Mouse (Mus musculus) splenic B cell, adult 2 months (primary cell): ENCODE measurements around the gene Cacna1g.

Experiments used
- DNase-seq: peaks from one replicate; pipeline ENCODE4 v3.0.0-alpha.2; 2011; ENCODE audit warnings: low read depth, low spot score
- H3K27me3 ChIP-seq: 2 replicates; pipeline ENCODE4 v1.6.1; 2012; ENCODE audit warnings: mild to moderate bottlenecking, low read length, moderate library complexity, mixed read lengths; ENCODE audit not compliant: control insufficient read depth, poor library complexity, insufficient read depth, severe bottlenecking
- H3K36me3 ChIP-seq: 2 replicates; pipeline ENCODE4 v1.6.1; 2012; ENCODE audit warnings: mild to moderate bottlenecking, low read length, moderate library complexity, mixed read lengths; ENCODE audit not compliant: control insufficient read depth, poor library complexity, insufficient read depth, severe bottlenecking

The Cacna1g gene

DNA sequence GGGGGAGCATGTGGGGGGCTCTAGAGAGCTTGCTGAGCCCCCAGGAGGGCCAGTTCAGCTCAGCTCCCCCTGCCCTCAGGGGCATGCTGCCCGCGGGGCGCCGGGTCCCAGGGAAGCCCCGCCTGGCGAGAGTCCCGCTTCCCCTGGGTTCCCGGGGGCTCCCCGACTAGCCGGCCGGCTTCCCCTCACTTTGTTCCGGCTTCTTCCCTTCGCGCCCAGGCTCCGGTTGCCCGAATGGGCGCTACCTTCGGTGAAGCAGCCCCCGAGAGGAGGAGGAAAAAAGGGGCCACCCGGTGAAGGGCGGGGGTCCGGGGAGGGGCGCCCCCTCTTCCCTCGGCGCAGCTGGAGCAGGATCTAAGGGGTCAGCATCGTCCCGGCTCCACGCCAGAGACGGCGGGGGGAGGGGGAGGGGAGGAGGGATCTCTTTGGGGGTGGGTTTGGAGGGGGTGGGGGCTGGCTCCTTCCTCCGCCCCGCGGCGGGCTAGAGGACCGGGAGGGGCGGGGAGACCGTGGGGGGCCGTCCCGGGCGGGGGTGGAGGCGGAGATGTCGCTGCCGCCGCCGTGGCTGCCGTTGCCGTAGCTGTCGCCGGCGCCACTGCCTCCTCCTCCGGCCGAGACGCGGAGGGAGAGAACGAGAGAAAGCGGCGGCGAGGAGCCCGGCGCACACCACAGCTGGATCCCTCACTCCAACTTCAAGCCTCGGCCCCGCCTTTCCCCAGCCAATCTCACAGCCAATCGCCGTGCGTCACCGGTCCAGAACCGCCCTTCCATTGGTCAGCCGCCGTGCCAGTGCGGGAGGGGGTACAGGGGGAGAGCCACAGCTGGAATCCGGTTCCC lies at the start of gene Cacna1g:
Gene Cacna1g, minus strand, starts transcription at position 492 of the 837 bp plus-strand sequence.
- peak; percentile 54 for DNase-seq
- Histone ChIP-seq H3K36me3 (no peaks in the 10 kb centered on the region), H3K27me3 (peaks cover 7% of the 10 kb centered on the region)

GRCm38 (mm10) chr11:94521219-94521843 lies 47.3 kb upstream of the Cacna1g start, which contains the start of gene Mycbpap:
Gene Mycbpap (minus strand): TSS chr11:94521742.
- no peaks in the 10 kb centered on the region for H3K36me3 ChIP-seq
- peak; percentile 51 for DNase-seq
- H3K27me3 ChIP-seq = no peaks in the 10 kb centered on the region

- DNase-seq = no peak
- Histone ChIP-seq H3K36me3 (no peaks in the 10 kb centered on the region), H3K27me3 (no peaks in the 10 kb centered on the region; the same call in 1 of the 2 replicates)
Measured at GRCm38 (mm10) chr11:94513452-94513851, 39.5 kb upstream of the Cacna1g start.

DNA sequence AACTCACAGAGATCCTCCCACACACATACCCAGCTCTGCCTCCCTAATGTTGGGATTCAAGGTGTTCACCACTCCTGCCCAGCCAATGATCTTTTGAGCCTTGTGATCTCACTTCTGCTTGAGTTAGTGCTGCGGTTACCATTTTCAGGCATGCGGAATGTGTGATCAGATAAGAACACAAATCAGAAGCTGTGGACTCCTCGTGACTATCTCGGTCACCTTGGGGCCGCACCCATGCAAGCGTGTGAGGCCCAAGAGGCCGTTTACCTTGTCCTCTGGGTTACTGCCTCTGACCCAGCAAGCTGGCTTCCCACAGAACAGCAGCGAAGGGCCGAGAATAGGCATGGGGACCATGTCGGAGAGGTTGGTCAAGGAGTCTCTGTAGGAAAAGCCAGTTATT lies 35.0 kb upstream of the Cacna1g start:
- DNase-seq = no peak
- no peaks in the 10 kb centered on the region; the same call in 1 of the 2 replicates for H3K27me3 ChIP-seq
- H3K36me3 ChIP-seq = no peaks in the 10 kb centered on the region

GRCm38 (mm10) chr11:94501482-94501881 lies 27.5 kb upstream of the Cacna1g start:
- Histone ChIP-seq H3K27me3 (peaks cover 2% of the 10 kb centered on the region), H3K36me3 (no peaks in the 10 kb centered on the region)
- DNase-seq = no peak

DNA sequence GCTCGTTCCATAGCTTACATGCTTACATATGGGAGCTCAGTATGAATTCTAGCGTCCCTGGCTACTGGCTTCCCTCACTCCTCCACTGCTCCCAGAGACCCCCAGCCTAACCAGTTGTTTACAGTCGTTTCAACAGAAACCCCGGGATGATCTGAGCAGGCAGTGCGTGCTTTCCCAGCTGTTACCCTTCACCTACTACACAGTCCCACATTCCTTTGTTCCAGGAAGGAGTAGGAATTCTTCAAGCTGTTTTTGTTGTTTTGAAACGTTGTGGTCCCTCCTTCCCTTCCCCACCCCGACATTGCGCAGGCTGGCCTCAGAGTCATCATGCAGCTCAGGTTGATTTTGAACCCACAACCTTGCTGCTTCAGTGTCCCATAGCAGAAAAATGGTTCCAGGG lies 26.4 kb upstream of the Cacna1g start:
- DNase-seq = no peak
- Histone ChIP-seq H3K36me3 (no peaks in the 10 kb centered on the region), H3K27me3 (peaks cover 2% of the 10 kb centered on the region)

GRCm38 (mm10) chr11:94499661-94500152 lies 25.7 kb upstream of the Cacna1g start, which contains the start of gene Epn3:
Gene Epn3 (minus strand): TSS chr11:94499974.
- H3K27me3 ChIP-seq = peaks cover 2% of the 10 kb centered on the region
- no peak for DNase-seq
- no peaks in the 10 kb centered on the region for H3K36me3 ChIP-seq

- no peaks in the 10 kb centered on the region for H3K36me3 ChIP-seq
- DNase-seq = no peak
- peaks cover 2% of the 10 kb centered on the region for H3K27me3 ChIP-seq
Measured at GRCm38 (mm10) chr11:94499035-94499434, 25.0 kb upstream of the Cacna1g start.

DNA sequence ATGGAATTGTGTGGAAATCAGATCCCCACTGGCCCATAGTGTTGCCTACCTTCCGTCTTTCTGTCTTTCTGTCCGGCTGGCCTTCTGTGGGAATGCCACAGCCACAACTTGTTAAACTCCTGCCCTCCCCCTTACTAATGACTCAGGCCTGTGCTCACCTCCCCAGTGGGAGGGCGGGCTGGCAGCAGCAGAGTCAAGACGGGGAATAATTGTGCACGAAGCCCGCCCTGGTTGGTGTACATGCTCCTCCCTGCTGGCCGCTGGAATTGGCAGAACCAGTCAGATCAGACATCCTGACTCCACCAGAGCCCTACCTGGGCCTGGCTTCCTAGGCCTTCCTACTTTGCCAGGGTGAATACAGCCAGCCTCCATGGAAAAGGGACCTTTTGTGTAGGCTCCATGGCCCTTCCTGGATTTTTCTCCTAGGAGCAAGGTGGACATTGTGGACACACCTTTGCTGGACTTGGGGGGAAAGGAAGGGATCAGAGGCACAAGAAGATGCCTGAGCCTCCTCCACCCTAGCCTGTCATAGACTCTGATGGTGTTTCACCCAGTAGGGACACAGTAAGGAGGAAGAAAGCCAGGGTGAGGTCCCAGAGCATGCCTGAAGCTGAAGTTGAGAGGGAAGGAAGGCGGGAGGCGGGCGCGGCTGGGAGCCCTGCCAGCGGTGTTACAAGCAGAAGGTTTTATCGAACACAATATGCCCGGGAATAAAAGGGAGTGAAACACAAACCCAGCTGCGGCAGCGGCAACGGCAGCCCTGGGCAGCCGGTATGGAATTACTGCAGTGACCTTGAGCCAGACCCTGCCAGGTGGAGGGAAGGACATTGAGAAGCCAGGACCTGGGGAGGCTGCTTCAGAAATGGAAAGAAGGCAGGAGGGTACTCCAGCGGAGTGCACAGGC lies 24.3 kb upstream of the Cacna1g start:
- peaks cover 2% of the 10 kb centered on the region for H3K27me3 ChIP-seq
- H3K36me3 ChIP-seq = no peaks in the 10 kb centered on the region
- DNase-seq = no peak

- peaks cover 2% of the 10 kb centered on the region for H3K27me3 ChIP-seq
- DNase-seq = no peak
- H3K36me3 ChIP-seq = no peaks in the 10 kb centered on the region
Measured at GRCm38 (mm10) chr11:94495415-94495814, 21.4 kb upstream of the Cacna1g start.

DNA sequence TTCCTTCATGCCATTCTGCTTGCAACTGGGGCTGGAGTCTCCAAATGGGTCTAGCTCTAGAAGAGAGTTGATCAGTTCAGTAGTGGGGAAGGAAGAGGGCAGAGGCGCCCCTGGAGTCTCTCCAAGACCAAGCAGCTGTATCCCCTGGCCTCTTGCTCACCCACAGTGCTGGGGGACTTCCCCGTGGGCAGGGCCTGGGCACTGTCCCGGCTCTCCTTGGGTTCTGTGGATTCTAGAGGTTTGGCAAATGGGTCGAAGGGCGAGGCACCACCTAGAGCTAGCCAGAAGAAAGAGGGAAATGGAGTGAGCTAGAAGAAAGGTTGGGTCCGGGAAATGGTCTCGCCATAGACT lies 17.7 kb upstream of the Cacna1g start:
- Histone ChIP-seq H3K36me3 (no peaks in the 10 kb centered on the region), H3K27me3 (no peaks in the 10 kb centered on the region; the same call in none of the 2 replicates)
- no peak for DNase-seq

- DNase-seq = no peak
- no peaks in the 10 kb centered on the region for H3K36me3 ChIP-seq
Measured at GRCm38 (mm10) chr11:94491035-94491748, 17.2 kb upstream of the Cacna1g start.

GRCm38 (mm10) chr11:94489745-94490144 lies 15.7 kb upstream of the Cacna1g start:
- DNase-seq = no peak
- H3K36me3 ChIP-seq = no peaks in the 10 kb centered on the region
- H3K27me3 ChIP-seq = no peaks in the 10 kb centered on the region; the same call in none of the 2 replicates

More at GRCm38 (mm10) chr11:94491035-94491748, 17.2 kb upstream of the Cacna1g start:
- no peaks in the 10 kb centered on the region; the same call in none of the 2 replicates for H3K27me3 ChIP-seq
